Mouse (Mus musculus): ENCODE measurements at regions not wholly inside any gene's neighbourhood (a gene's known extent, or its start where the extent isn't known, plus 50 kb on each side); places are given as distances from the start of the nearest gene placed in this dataset.

DNA sequence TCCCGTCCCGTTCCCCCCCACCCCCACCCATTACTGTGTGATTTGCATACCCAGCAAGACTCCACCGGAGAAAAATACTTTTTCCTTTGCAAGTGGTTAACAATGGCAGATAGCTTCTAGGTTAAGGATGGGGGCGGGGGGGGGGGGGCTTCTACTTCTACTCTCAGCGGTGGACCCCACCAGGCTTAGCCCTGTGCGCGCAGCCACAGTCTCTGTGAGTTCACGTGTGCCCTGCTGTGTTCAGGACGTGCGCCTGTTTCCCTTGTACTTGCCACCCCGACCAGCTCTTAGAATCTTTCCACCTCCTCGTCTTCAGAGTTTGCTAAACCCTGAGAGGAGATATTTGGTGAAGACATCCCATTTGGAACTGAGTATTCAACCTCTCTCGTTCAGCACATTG, 86.9 kb downstream of the Inhbb start:
- 29% methylated on average over 13 of the region's 13 CpGs for WGBS (ENCODE audit: insufficient replicate concordance)
- no peak overlapping the region for H3K9ac ChIP-seq
- H3K4me3 ChIP-seq (replicated peaks): no peak overlapping the region
- no peaks in the 10 kb centered on the region for H3K27me3 ChIP-seq
- no peak overlapping the region for H3K4me2 ChIP-seq
- no peak overlapping the region for H3K27ac ChIP-seq
- H3K9me3 ChIP-seq (replicated peaks): no peaks in the 10 kb centered on the region
- DNase-seq: no peak
- ATAC-seq (ENCODE audit: low read depth): no peak
- no peaks in the 10 kb centered on the region for H3K4me1 ChIP-seq (replicated peaks)
- no peaks in the 10 kb centered on the region for H3K36me3 ChIP-seq

GRCm38 (mm10) chr1:119330751-119331326, 91.2 kb downstream of the Inhbb start:
- WGBS (ENCODE audit: insufficient replicate concordance): 50% methylated on average over 4 of the region's 4 CpGs
- Histone ChIP-seq H3K27me3 (no peaks in the 10 kb centered on the region), H3K36me3 (no peaks in the 10 kb centered on the region), H3K9me3 (replicated peaks) (no peaks in the 10 kb centered on the region), H3K9ac (no peak overlapping the region), H3K4me2 (no peak overlapping the region), H3K27ac (no peak overlapping the region), H3K4me3 (replicated peaks) (no peak overlapping the region), H3K4me1 (replicated peaks) (no peaks in the 10 kb centered on the region)
- DNase-seq (no peak), ATAC-seq (ENCODE audit: low read depth) (no peak)

- Histone ChIP-seq H3K9ac (no peak overlapping the region), H3K36me3 (no peaks in the 10 kb centered on the region), H3K27ac (no peak overlapping the region), H3K27me3 (no peaks in the 10 kb centered on the region), H3K4me3 (replicated peaks) (no peak overlapping the region), H3K4me2 (no peak overlapping the region), H3K4me1 (replicated peaks) (no peaks in the 10 kb centered on the region), H3K9me3 (replicated peaks) (no peaks in the 10 kb centered on the region)
- ATAC-seq (ENCODE audit: low read depth) (no peak), DNase-seq (no peak)
- WGBS (ENCODE audit: insufficient replicate concordance): 41% methylated on average over 7 of the region's 7 CpGs
These were observed 92.2 kb downstream of the Inhbb start for GRCm38 (mm10) chr1:119329693-119330434.

- H3K27me3 ChIP-seq: no peaks in the 10 kb centered on the region
- H3K4me3 ChIP-seq (replicated peaks): no peak overlapping the region
- no peak for ATAC-seq (ENCODE audit: low read depth)
- H3K9me3 ChIP-seq (replicated peaks): no peaks in the 10 kb centered on the region
- no peaks in the 10 kb centered on the region for H3K4me1 ChIP-seq (replicated peaks)
- WGBS (ENCODE audit: insufficient replicate concordance): 33% methylated on average over 15 of the region's 15 CpGs
- H3K4me2 ChIP-seq: no peak overlapping the region
- H3K36me3 ChIP-seq: no peaks in the 10 kb centered on the region
- DNase-seq: no peak
- no peak overlapping the region for H3K9ac ChIP-seq
- H3K27ac ChIP-seq: no peak overlapping the region
These were observed 92.9 kb downstream of the Inhbb start for GRCm38 (mm10) chr1:119328921-119329692.

DNA sequence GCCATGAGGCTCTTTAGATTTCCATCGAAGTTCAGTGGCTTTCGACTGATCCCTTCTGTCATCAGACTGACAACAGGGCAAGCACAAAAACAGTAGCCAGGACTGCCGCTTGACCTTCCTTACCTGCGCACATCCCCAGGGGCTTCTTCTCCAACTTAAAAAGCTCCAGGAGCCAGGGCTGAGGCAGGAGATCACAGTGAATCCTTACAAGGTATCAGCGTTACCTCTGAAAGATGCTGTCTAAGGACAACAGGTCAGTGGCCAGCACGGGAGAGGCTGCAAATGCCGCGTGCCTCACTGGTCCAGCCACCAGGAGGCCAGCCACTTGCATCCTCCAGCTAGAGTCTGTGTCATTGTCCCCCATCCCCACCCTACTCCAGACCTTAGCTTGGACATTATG, 97.5 kb downstream of the Inhbb start:
- ATAC-seq (ENCODE audit: low read depth): no peak
- Histone ChIP-seq H3K9me3 (replicated peaks) (no peaks in the 10 kb centered on the region), H3K27me3 (no peaks in the 10 kb centered on the region), H3K9ac (no peak overlapping the region), H3K4me3 (replicated peaks) (no peak overlapping the region), H3K4me1 (replicated peaks) (no peaks in the 10 kb centered on the region), H3K36me3 (no peaks in the 10 kb centered on the region), H3K27ac (no peak overlapping the region), H3K4me2 (no peak overlapping the region)
- 63% methylated on average over 8 of the region's 8 CpGs for WGBS (ENCODE audit: insufficient replicate concordance)
- no peak for DNase-seq

DNA sequence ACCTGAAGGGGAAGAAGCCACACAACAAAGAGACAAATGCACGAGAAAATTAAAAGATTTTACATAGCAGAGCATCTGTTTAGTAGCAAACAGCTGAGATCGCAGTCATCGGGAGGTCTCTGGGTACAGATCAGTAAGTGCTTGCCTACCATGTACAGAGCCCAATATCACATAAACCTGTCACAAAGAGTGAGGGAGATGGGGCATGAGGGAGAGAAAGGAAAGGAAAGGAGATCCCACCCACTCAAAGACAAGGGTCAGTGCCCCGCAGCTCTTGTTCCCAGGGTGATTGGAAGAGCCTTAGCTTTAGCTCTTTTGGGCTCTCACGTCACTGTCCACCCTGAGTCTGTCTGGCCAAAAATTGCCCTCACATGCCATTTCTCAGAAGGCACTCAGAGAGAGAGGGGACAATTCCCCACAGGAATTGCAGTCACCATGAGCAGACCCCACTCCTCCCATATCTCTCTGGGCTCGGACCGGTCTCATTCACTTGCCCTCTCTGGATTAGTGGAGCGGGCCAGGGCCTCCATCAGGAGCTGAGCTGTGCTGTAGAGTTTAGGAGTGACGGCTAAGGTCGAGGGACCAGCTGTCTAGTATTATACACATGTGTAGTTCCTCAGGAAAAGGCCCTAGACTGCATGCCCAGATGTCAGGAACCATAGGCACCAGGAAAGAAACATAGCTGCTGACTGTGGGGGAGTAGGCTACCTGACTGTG, 99.6 kb downstream of the Inhbb start:
- Histone ChIP-seq H3K4me3 (replicated peaks) (no peak overlapping the region), H3K9me3 (replicated peaks) (no peaks in the 10 kb centered on the region), H3K27me3 (no peaks in the 10 kb centered on the region), H3K4me1 (replicated peaks) (no peaks in the 10 kb centered on the region), H3K9ac (no peak overlapping the region), H3K4me2 (no peak overlapping the region), H3K36me3 (no peaks in the 10 kb centered on the region), H3K27ac (no peak overlapping the region)
- WGBS (ENCODE audit: insufficient replicate concordance): 64% methylated on average over 10 of the region's 10 CpGs
- no peak for DNase-seq
- no peak for ATAC-seq (ENCODE audit: low read depth)

DNA sequence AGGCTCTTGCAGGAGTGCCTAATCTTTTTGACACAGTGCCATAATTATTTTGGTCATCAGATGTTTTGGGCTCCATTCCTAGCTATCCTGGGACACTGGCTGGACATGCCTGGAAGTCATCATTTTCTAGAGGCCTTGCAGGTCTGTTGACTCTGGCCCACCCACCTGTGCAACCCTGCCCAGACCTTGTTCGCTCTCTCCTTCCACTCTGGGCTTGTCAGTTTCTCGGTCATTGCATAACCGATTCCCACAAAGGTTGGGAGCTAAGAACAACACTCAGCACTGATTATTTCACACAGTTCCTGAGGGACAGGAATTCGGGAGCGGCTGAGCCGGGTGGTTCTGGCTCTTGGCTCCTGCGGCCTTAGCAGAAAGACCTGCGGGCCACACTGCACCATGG, 100.2 kb downstream of the Inhbb start:
- no peak overlapping the region for H3K4me3 ChIP-seq (replicated peaks)
- H3K4me1 ChIP-seq (replicated peaks): no peaks in the 10 kb centered on the region
- no peak overlapping the region for H3K4me2 ChIP-seq
- no peaks in the 10 kb centered on the region for H3K36me3 ChIP-seq
- ATAC-seq (ENCODE audit: low read depth) (no peak), DNase-seq (no peak)
- no peak overlapping the region for H3K9ac ChIP-seq
- H3K27me3 ChIP-seq: no peaks in the 10 kb centered on the region
- 72% methylated on average over 8 of the region's 8 CpGs for WGBS (ENCODE audit: insufficient replicate concordance)
- H3K9me3 ChIP-seq (replicated peaks): no peaks in the 10 kb centered on the region
- no peak overlapping the region for H3K27ac ChIP-seq

DNA sequence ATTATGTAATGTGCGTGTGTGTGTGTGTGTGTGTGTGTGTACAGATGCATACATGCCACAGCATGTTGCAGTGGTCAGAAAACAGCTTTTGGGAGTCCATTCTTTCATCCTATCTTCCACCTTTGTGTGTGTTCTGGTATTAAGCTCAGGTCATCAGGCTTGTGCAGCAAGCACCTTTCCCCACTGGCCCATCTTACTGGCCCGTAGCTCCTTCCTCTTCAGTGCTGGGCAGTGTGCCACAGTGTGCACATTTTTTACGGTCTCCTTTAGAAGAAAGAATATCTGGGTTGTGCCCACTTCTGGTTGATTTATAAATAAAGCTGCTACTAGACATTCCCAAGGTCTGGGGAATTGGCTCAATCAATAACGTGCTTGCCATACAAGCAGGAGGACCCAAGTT, 105.0 kb downstream of the Inhbb start:
- 68% methylated on average over 4 of the region's 4 CpGs for WGBS (ENCODE audit: insufficient replicate concordance)
- Histone ChIP-seq H3K27ac (no peak overlapping the region), H3K27me3 (no peaks in the 10 kb centered on the region), H3K4me2 (no peak overlapping the region), H3K9me3 (replicated peaks) (no peaks in the 10 kb centered on the region), H3K4me1 (replicated peaks) (no peaks in the 10 kb centered on the region), H3K4me3 (replicated peaks) (no peak overlapping the region), H3K36me3 (no peaks in the 10 kb centered on the region), H3K9ac (no peak overlapping the region)
- ATAC-seq (ENCODE audit: low read depth) (no peak), DNase-seq (no peak)

DNA sequence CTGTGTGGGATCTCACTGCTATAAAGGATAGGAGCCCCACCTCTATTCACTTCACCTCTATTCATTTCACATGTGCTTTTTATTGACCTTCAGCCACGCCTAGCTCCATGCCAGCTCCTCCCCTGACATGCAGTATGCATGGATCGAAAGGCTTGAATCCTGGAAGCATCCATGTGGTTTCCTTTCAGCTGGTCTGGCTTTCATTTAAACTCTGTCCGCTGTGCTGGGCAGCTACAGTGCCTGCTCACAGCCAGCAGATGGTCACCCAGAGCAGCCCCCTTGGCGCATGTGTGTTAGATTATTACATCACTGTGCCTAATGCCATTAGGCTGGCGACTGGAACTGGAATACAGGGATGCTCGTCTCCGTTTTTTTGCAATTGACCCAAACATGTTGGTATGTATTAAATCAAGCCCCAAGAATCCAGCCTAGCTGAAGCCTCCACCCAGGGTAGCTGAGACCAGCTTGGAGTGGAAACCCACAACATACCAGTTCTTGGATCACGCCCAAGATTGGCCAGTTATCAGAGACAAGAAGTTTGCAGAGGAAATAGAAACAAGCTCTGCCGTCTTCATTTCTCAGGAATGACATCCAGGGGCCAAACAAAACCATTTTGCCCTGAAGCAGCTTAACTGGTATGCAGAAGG, 113.2 kb downstream of the Inhbb start:
- no peaks in the 10 kb centered on the region for H3K9me3 ChIP-seq (replicated peaks)
- no peak overlapping the region for H3K4me2 ChIP-seq
- no peaks in the 10 kb centered on the region for H3K4me1 ChIP-seq (replicated peaks)
- DNase-seq: no peak
- no peak overlapping the region for H3K9ac ChIP-seq
- H3K27me3 ChIP-seq: no peaks in the 10 kb centered on the region
- no peak overlapping the region; the same call in 1 of the 2 replicates for H3K27ac ChIP-seq
- no peak overlapping the region for H3K4me3 ChIP-seq (replicated peaks)
- 59% methylated on average over 9 of the region's 9 CpGs for WGBS (ENCODE audit: insufficient replicate concordance)
- no peak for ATAC-seq (ENCODE audit: low read depth)
- H3K36me3 ChIP-seq: no peaks in the 10 kb centered on the region

- ATAC-seq (ENCODE audit: low read depth): peak; percentile 66
- no peak overlapping the region for H3K27ac ChIP-seq
- WGBS (ENCODE audit: insufficient replicate concordance): 33% methylated on average over 13 of the region's 13 CpGs
These were observed 116.6 kb downstream of the Inhbb start for GRCm38 (mm10) chr1:119305315-119305976.

More at GRCm38 (mm10) chr1:119305315-119305976, 116.6 kb downstream of the Inhbb start:
- peak; percentile 16 for DNase-seq
- Histone ChIP-seq H3K9ac (no peak overlapping the region), H3K9me3 (replicated peaks) (no peaks in the 10 kb centered on the region), H3K4me1 (replicated peaks) (0 out of 2 replicates have a peak, but pooled peaks cover 4% of the 10 kb centered on the region), H3K4me3 (replicated peaks) (no peak overlapping the region), H3K27me3 (no peaks in the 10 kb centered on the region), H3K36me3 (no peaks in the 10 kb centered on the region), H3K4me2 (0 out of 2 replicates have a peak overlapping the region, but pooled peaks have one; percentile 19)

Data from liver, embryonic 13.5 days (tissue).